Mouse (Mus musculus) cortical plate, adult 2 months (tissue): Measurements from ENCODE around the gene Gm16253.

ENCODE experiments used
- CTCF ChIP-seq: fragments of 200-500 bp; IDR thresholded peaks from 2 replicates; pipeline ENCODE4 v1.5.1; 2011; ENCODE audit warnings: mild to moderate bottlenecking, control low read depth, low read length; ENCODE audit not compliant: insufficient read depth; ENCODE audit errors: extremely low read depth
- POLR2A ChIP-seq: fragments of 200-500 bp; IDR thresholded peaks from 2 replicates; pipeline ENCODE4 v1.6.1; 2011; ENCODE audit warnings: mild to moderate bottlenecking, low read length, control low read depth; ENCODE audit not compliant: insufficient read depth; ENCODE audit errors: extremely low read depth

DNA sequence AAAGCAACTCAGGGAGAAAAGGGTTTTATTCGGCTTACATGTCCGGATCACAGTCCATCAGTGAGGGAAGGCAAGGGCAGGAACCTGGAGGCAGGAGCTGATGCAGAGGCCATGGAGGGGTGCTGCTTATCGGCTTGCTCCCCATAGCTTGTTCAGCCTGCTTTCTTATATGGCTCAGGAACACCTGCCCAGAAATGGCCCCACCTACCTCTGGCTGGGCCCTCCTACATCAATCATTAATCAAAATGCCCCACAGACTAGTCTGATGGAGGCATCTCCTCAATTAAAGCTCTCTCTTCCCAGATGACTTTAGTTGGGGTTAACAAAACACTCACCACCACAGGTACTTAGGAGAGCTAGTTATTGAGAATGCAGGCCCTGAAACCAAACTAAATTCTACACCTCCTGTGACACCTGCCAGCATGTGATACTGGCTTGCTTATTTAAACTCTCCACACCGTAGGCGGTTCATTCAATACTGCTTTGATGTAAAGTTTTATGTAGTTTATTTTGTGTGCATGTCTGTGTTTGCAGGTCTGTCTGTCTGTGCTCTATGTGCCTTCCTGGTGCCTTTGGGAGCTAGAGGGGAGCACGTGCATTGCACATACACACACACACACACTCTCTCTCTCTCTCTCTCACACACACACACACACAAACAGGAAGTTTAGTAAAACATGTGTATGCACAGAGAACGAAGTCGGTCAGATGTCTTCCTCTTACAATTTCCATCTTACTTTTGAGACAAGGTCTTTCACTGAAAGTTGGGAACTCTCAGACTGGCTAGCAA, 9.9 kb upstream of the Gm16253 start:
- TF ChIP-seq CTCF (no peak), POLR2A (no peak)
